In genomic region chr5:146199540-146199939, GRCm38 (mm10) we compare ENCODE assay signal across 30 mouse cellular contexts. TPM values are rescaled to one million over a fixed set of nuclear protein-coding genes. Genes with fewer than 3 reads are reported as not detected.
DNase-seq lines count a peak whose midpoint lies in the region; ATAC-seq and TF ChIP-seq lines count a peak whose summit lies in the region.
"Had no signal": no experiment of that assay in that cellular context is flagged by ENCODE, and none has a peak within 500 bp of the region (broad histone marks: within the 10 kb centered on the region; RNA-seq: fewer than 3 reads in every experiment).

No protein-coding gene starts in this region.

- no peaks in the 10 kb centered on the region for H3K4me1 ChIP-seq in kidney, postnatal 0 days (replicated peaks; ENCODE audit: insufficient read depth, low read length)
- H3K4me1 ChIP-seq: embryonic facial prominence, embryonic 13.5 days; liver, embryonic 13.5 days; neural tube, embryonic 13.5 days had no signal

- no peak overlapping the region for H3K4me2 ChIP-seq in kidney, postnatal 0 days (ENCODE audit: low read length)
- H3K4me2 ChIP-seq: embryonic facial prominence, embryonic 13.5 days; hindbrain, embryonic 14.5 days; liver, embryonic 13.5 days; neural tube, embryonic 13.5 days had no signal

- DNase-seq in gastrocnemius, adult 2 months = no peak
- DNase-seq in gastrocnemius, adult 18-20 months (ENCODE audit: low spot score) = no peak
- DNase-seq in kidney, postnatal 0 days (ENCODE audit: low spot score) = no peak
- no peak for DNase-seq in kidney, adult 9 months
- DNase-seq in ES-CJ7 (ENCODE audit: low read depth, low spot score) = peak; percentile 36
- no peak for DNase-seq in urinary bladder, adult 2 months (ENCODE audit: low spot score)
- no peak for DNase-seq in frontal cortex, postnatal 25 days (ENCODE audit: low spot score in 2 of 2)
- DNase-seq: adrenal gland, postnatal 25 days; cerebellum, adult 11 months; cerebellum, postnatal 10 days; heart, postnatal 36 days; liver, embryonic 13.5 days; lung, postnatal 10 days; midbrain, embryonic 14.5 days; right cerebral cortex, postnatal 25 days; thymus, adult 18-20 months had no signal

- ATAC-seq in kidney, postnatal 0 days (replicated peaks; ENCODE audit: low FRiP score, low read depth) = peak; percentile 60; the same call in 1 of the 2 replicates
- ATAC-seq in megakaryocyte, adult 5-6 weeks (ENCODE audit: poor library complexity, severe bottlenecking) = peak; percentile 63
- ATAC-seq: forebrain, embryonic 14.5 days; Patski had no signal

- intact Hi-C loops in gastrocnemius, adult 2 months (cut with DNase I) = no loop called here

- peak; percentile 12; the same call in 1 of the 2 replicates for TF ChIP-seq CTCF in gastrocnemius, adult 2 months (IDR thresholded peaks at IDR 0.05)
- peak; percentile 48; the same call in 1 of the 2 replicates for TF ChIP-seq CTCF in kidney, postnatal 0 days (IDR thresholded peaks at IDR 0.05; ENCODE audit: low read depth)

- 0 out of 2 replicates have a peak, but pooled peaks cover 9% of the 10 kb centered on the region for H3K36me3 ChIP-seq in kidney, postnatal 0 days (ENCODE audit: insufficient read depth, low read length)

- no peaks in the 10 kb centered on the region for H3K27me3 ChIP-seq in kidney, postnatal 0 days (ENCODE audit: insufficient read depth, low read length)
- H3K27me3 ChIP-seq: embryonic facial prominence, embryonic 13.5 days; liver, embryonic 13.5 days; megakaryocyte, embryonic 14.5 days; neural tube, embryonic 13.5 days; Patski had no signal

- H3K27ac ChIP-seq in gastrocnemius, adult 2 months = no peak overlapping the region
- H3K27ac ChIP-seq in kidney, postnatal 0 days = peak overlapping the region; percentile 44; the same call in 1 of the 2 replicates
- H3K27ac ChIP-seq: embryonic facial prominence, embryonic 13.5 days; hindbrain, embryonic 14.5 days; liver, embryonic 13.5 days; neural tube, embryonic 13.5 days had no signal

- no peak overlapping the region for H3K9ac ChIP-seq in kidney, postnatal 0 days (ENCODE audit: low read depth, low read length)
- H3K9ac ChIP-seq: embryonic facial prominence, embryonic 13.5 days; hindbrain, embryonic 14.5 days; liver, embryonic 13.5 days; neural tube, embryonic 13.5 days had no signal

- H3K4me3 ChIP-seq in gastrocnemius, adult 2 months = no peak overlapping the region
- no peak overlapping the region for H3K4me3 ChIP-seq in kidney, postnatal 0 days (replicated peaks; ENCODE audit: low read depth, low read length)
- H3K4me3 ChIP-seq: embryonic facial prominence, embryonic 13.5 days; liver, embryonic 13.5 days; megakaryocyte, embryonic 14.5 days; neural tube, embryonic 13.5 days had no signal

- H3K9me3 ChIP-seq in kidney, postnatal 0 days (replicated peaks; ENCODE audit: low read length) = no peaks in the 10 kb centered on the region

- WGBS in kidney, postnatal 0 days = 72% methylated on average over 2 of the region's 2 CpGs

RNA-seq across cellular contexts. Expression of gene 1700001J03Rik, which starts 14.4 kb away (rescaled TPM):
- 1 to 10 TPM in 1 of 2 experiments, under 1 TPM in 1; 0.79 to 1.4 TPM for total RNA-seq in gastrocnemius, adult 2 months (2021)
- total RNA-seq in gastrocnemius, adult 18-20 months (2021) = 1 to 10 TPM; 1.1 to 1.2 TPM
- 0.26 and 0.32 TPM in 2 replicates for polyA plus RNA-seq in kidney, postnatal 0 days (2015; fragmentation: Nextera tagmentation; extraction: Ambion mirVana)
- total RNA-seq in megakaryocyte, adult 5-6 weeks (2015) = 0.80 TPM in 1 of 2 replicates, not detected in the other
- total RNA-seq in megakaryocyte, adult 5-6 weeks (2017) = not detected in 2 replicates
- polyA plus RNA-seq in urinary bladder, adult 2 months (2012; rRNA removed) = 0.81 and 1.3 TPM in 2 replicates
- total RNA-seq: heart, postnatal 36 days had no signal
- polyA plus RNA-seq: embryonic facial prominence, embryonic 13.5 days; forebrain, embryonic 14.5 days; heart, embryonic 14.5 days; intestine, embryonic 14.5 days; limb, embryonic 11.5 days; liver, embryonic 13.5 days; midbrain, embryonic 14.5 days; Patski; stomach, embryonic 14.5 days had no signal

RNA-seq across cellular contexts. Expression of gene Rnf6, which starts 21.8 kb away (rescaled TPM):
- total RNA-seq in gastrocnemius, adult 2 months (2021) = 10 to 100 TPM; 40.9 to 41.5 TPM
- 10 to 100 TPM; 37.0 to 41.0 TPM for total RNA-seq in gastrocnemius, adult 18-20 months (2021)
- 54.6 and 63.2 TPM in 2 replicates for polyA plus RNA-seq in kidney, postnatal 0 days (2015; fragmentation: Nextera tagmentation; extraction: Ambion mirVana)
- 23.3 and 24.6 TPM in 2 replicates for total RNA-seq in megakaryocyte, adult 5-6 weeks (2015)
- 43.2 and 46.4 TPM in 2 replicates for total RNA-seq in megakaryocyte, adult 5-6 weeks (2017)
- 45.6 and 50.1 TPM in 2 replicates for polyA plus RNA-seq in urinary bladder, adult 2 months (2012; rRNA removed)

RNA-seq across cellular contexts. Expression of gene Gm6309, which starts 29.0 kb away (rescaled TPM):
- total RNA-seq in gastrocnemius, adult 2 months (2021) = not detected
- not detected for total RNA-seq in gastrocnemius, adult 18-20 months (2021)
- polyA plus RNA-seq in kidney, postnatal 0 days (2015; fragmentation: Nextera tagmentation; extraction: Ambion mirVana) = not detected in 2 replicates
- not detected in 2 replicates for total RNA-seq in megakaryocyte, adult 5-6 weeks (2015)
- total RNA-seq in megakaryocyte, adult 5-6 weeks (2017) = not detected in 2 replicates
- not detected in 2 replicates for polyA plus RNA-seq in urinary bladder, adult 2 months (2012; rRNA removed)
- total RNA-seq: adrenal gland, postnatal 25 days; gastrocnemius, postnatal 4 days; heart, postnatal 36 days; layer of hippocampus, postnatal 14 days had no signal
- polyA plus RNA-seq: embryonic facial prominence, embryonic 13.5 days; forebrain, embryonic 14.5 days; heart, embryonic 14.5 days; hindbrain, embryonic 14.5 days; intestine, embryonic 14.5 days; limb, embryonic 11.5 days; liver, embryonic 13.5 days; midbrain, embryonic 14.5 days; neural tube, embryonic 13.5 days; Patski; spleen, adult 2 months; stomach, embryonic 14.5 days had no signal

RNA-seq across cellular contexts. Expression of gene Cdk8, which starts 31.5 kb away (rescaled TPM):
- 10 to 100 TPM; 16.8 to 17.6 TPM for total RNA-seq in gastrocnemius, adult 2 months (2021)
- total RNA-seq in gastrocnemius, adult 18-20 months (2021) = 10 to 100 TPM; 14.9 to 17.5 TPM
- 18.1 and 18.6 TPM in 2 replicates for polyA plus RNA-seq in kidney, postnatal 0 days (2015; fragmentation: Nextera tagmentation; extraction: Ambion mirVana)
- 25.3 and 31.1 TPM in 2 replicates for total RNA-seq in megakaryocyte, adult 5-6 weeks (2015)
- total RNA-seq in megakaryocyte, adult 5-6 weeks (2017) = 23.3 and 24.0 TPM in 2 replicates
- polyA plus RNA-seq in urinary bladder, adult 2 months (2012; rRNA removed) = 66.2 and 67.9 TPM in 2 replicates

RNA-seq across cellular contexts. Expression of gene Gm5565, which starts 39.2 kb away (rescaled TPM):
- total RNA-seq in gastrocnemius, adult 2 months (2021) = not detected
- not detected for total RNA-seq in gastrocnemius, adult 18-20 months (2021)
- not detected in 2 replicates for polyA plus RNA-seq in kidney, postnatal 0 days (2015; fragmentation: Nextera tagmentation; extraction: Ambion mirVana)
- total RNA-seq in megakaryocyte, adult 5-6 weeks (2015) = not detected in 2 replicates
- total RNA-seq in megakaryocyte, adult 5-6 weeks (2017) = not detected in 2 replicates
- polyA plus RNA-seq in urinary bladder, adult 2 months (2012; rRNA removed) = not detected in 2 replicates
- total RNA-seq: adrenal gland, postnatal 25 days; gastrocnemius, postnatal 4 days; heart, postnatal 36 days; layer of hippocampus, postnatal 14 days had no signal
- polyA plus RNA-seq: embryonic facial prominence, embryonic 13.5 days; forebrain, embryonic 14.5 days; heart, embryonic 14.5 days; hindbrain, embryonic 14.5 days; intestine, embryonic 14.5 days; limb, embryonic 11.5 days; liver, embryonic 13.5 days; midbrain, embryonic 14.5 days; neural tube, embryonic 13.5 days; Patski; spleen, adult 2 months; stomach, embryonic 14.5 days had no signal
